Mouse (Mus musculus) heart, embryonic 15.5 days (tissue): Measurements from ENCODE around the gene Cyp17a1. TPM values are rescaled to one million over a fixed set of nuclear protein-coding genes. Genes with fewer than 3 reads are reported as not detected.

Source experiments
- ATAC-seq: fragments of 200-750 bp; cut with Nextera tagmentation; replicated peaks from 2 replicates; pipeline ENCODE4 v1.8.0; 2017; ENCODE audit warnings: low read depth, moderate TSS enrichment; ENCODE audit not compliant: insufficient number of reproducible peaks, insufficient read depth, low FRiP score
- H3K27ac ChIP-seq: fragments of 300-500 bp; sonication (generic); 2 replicates; pipeline ENCODE4 v1.5.1; 2015; ENCODE audit warnings: mild to moderate bottlenecking, inconsistent platforms
- H3K27me3 ChIP-seq: fragments of 300-500 bp; sonication (generic); 2 replicates; pipeline ENCODE4 v1.6.1; 2015; ENCODE audit warnings: inconsistent platforms
- H3K36me3 ChIP-seq: fragments of 300-500 bp; sonication (generic); 2 replicates; pipeline ENCODE4 v1.6.1; 2015; ENCODE audit warnings: mild to moderate bottlenecking, inconsistent platforms
- H3K4me1 ChIP-seq: fragments of 300-500 bp; sonication (generic); replicated peaks from 2 replicates; pipeline ENCODE4 v1.6.1; 2015; ENCODE audit warnings: inconsistent platforms
- H3K4me2 ChIP-seq: fragments of 300-500 bp; sonication (generic); 2 replicates; pipeline ENCODE4 v1.6.1; 2015; ENCODE audit warnings: inconsistent platforms, mild to moderate bottlenecking, moderate library complexity
- H3K4me3 ChIP-seq: fragments of 300-500 bp; sonication (generic); 2 replicates; pipeline ENCODE4 v1.5.1; 2015; ENCODE audit warnings: mild to moderate bottlenecking, inconsistent platforms
- H3K9ac ChIP-seq: fragments of 300-500 bp; sonication (generic); 2 replicates; pipeline ENCODE4 v1.6.1; 2015; ENCODE audit warnings: mild to moderate bottlenecking, inconsistent platforms
- H3K9me3 ChIP-seq: fragments of 300-500 bp; sonication (generic); replicated peaks from 2 replicates; pipeline ENCODE4 v1.6.1; 2016; ENCODE audit warnings: inconsistent platforms
- WGBS: fragments of 180-500 bp; shearing (Covaris S2); methylation state at CpG from one replicate; pipeline ENCODE4 v1.1.7; 2015; ENCODE audit warnings: mixed read lengths; 5-methylcytosine and 5-hydroxymethylcytosine counted together
- polyA plus RNA-seq: library from polyadenylated mRNA; unstranded; fragments of >200 nt; fragmentation: Nextera tagmentation; extraction: Ambion mirVana; gene quantifications from 2 replicates; pipeline ENCODE4 v1.2.1, GENCODE M21; 2015

Gene Cyp17a1
- polyA plus RNA-seq, 1 experiment from 2014 or later: 0.89 TPM

- Histone ChIP-seq H3K9ac (no peak overlapping the region), H3K4me1 (peaks cover 7% of the 10 kb centered on the region; the same call in 1 of the 2 replicates), H3K27me3 (peaks cover 8% of the 10 kb centered on the region; the same call in 1 of the 2 replicates), H3K4me2 (no peak overlapping the region), H3K27ac (no peak overlapping the region), H3K4me3 (no peak overlapping the region), H3K9me3 (no peaks in the 10 kb centered on the region), H3K36me3 (no peaks in the 10 kb centered on the region)
- 78% methylated on average over 10 of the region's 10 CpGs for WGBS
- ATAC-seq: no peak
Measured at GRCm38 (mm10) chr19:46668263-46668662, 4.7 kb downstream of the Cyp17a1 start.

- peaks cover 8% of the 10 kb centered on the region; the same call in 1 of the 2 replicates for H3K27me3 ChIP-seq
- H3K4me2 ChIP-seq: no peak overlapping the region
- H3K27ac ChIP-seq: no peak overlapping the region
- no peaks in the 10 kb centered on the region for H3K36me3 ChIP-seq
- peaks cover 6% of the 10 kb centered on the region for H3K4me1 ChIP-seq
- 56% methylated on average over 11 of the region's 11 CpGs for WGBS
- no peak overlapping the region for H3K4me3 ChIP-seq
- no peak for ATAC-seq
- H3K9ac ChIP-seq: no peak overlapping the region
- H3K9me3 ChIP-seq: no peaks in the 10 kb centered on the region
Measured at GRCm38 (mm10) chr19:46667300-46667699, 5.7 kb downstream of the Cyp17a1 start.

GRCm38 (mm10) chr19:46665474-46665873 is 7.5 kb downstream of the Cyp17a1 start:
- H3K4me2 ChIP-seq: no peak overlapping the region
- no peaks in the 10 kb centered on the region for H3K9me3 ChIP-seq
- H3K27ac ChIP-seq: no peak overlapping the region
- H3K4me1 ChIP-seq: peaks cover 10% of the 10 kb centered on the region
- peaks cover 5% of the 10 kb centered on the region; the same call in 1 of the 2 replicates for H3K27me3 ChIP-seq
- ATAC-seq: no peak
- no peak overlapping the region for H3K9ac ChIP-seq
- 59% methylated on average over 7 of the region's 7 CpGs for WGBS
- H3K36me3 ChIP-seq: no peaks in the 10 kb centered on the region
- H3K4me3 ChIP-seq: no peak overlapping the region

GRCm38 (mm10) chr19:46662784-46663183 is 10.2 kb downstream of the Cyp17a1 start:
- no peak overlapping the region for H3K4me3 ChIP-seq
- H3K4me1 ChIP-seq: peaks cover 10% of the 10 kb centered on the region
- 72% methylated on average over 6 of the region's 6 CpGs for WGBS
- no peak for ATAC-seq
- H3K27me3 ChIP-seq: no peaks in the 10 kb centered on the region
- H3K36me3 ChIP-seq: peaks cover 3% of the 10 kb centered on the region; the same call in 1 of the 2 replicates
- no peak overlapping the region for H3K9ac ChIP-seq
- no peaks in the 10 kb centered on the region for H3K9me3 ChIP-seq
- H3K4me2 ChIP-seq: no peak overlapping the region
- H3K27ac ChIP-seq: no peak overlapping the region

- H3K4me2 ChIP-seq: no peak overlapping the region
- H3K27me3 ChIP-seq: no peaks in the 10 kb centered on the region
- no peak overlapping the region for H3K27ac ChIP-seq
- H3K36me3 ChIP-seq: peaks cover 8% of the 10 kb centered on the region
- H3K4me3 ChIP-seq: no peak overlapping the region
- no peak overlapping the region for H3K9ac ChIP-seq
- no peak for ATAC-seq
- no peaks in the 10 kb centered on the region for H3K9me3 ChIP-seq
- 72% methylated on average over 8 of the region's 8 CpGs for WGBS
- H3K4me1 ChIP-seq: peaks cover 10% of the 10 kb centered on the region
Measured at GRCm38 (mm10) chr19:46662214-46662613, 10.8 kb downstream of the Cyp17a1 start.

GRCm38 (mm10) chr19:46661511-46661910 is 11.5 kb downstream of the Cyp17a1 start:
- no peak overlapping the region for H3K9ac ChIP-seq
- 51% methylated on average over 4 of the region's 4 CpGs for WGBS
- no peak overlapping the region for H3K4me2 ChIP-seq
- peaks cover 14% of the 10 kb centered on the region for H3K36me3 ChIP-seq
- H3K4me3 ChIP-seq: no peak overlapping the region
- no peak for ATAC-seq
- no peaks in the 10 kb centered on the region for H3K27me3 ChIP-seq
- no peaks in the 10 kb centered on the region for H3K9me3 ChIP-seq
- H3K27ac ChIP-seq: no peak overlapping the region
- H3K4me1 ChIP-seq: peaks cover 15% of the 10 kb centered on the region

- 48% methylated on average over 9 of the region's 9 CpGs for WGBS
- ATAC-seq: no peak
Measured at GRCm38 (mm10) chr19:46658851-46659250, 14.1 kb downstream of the Cyp17a1 start.

GRCm38 (mm10) chr19:46658348-46658747 is 14.6 kb downstream of the Cyp17a1 start:
- Histone ChIP-seq H3K9me3 (no peaks in the 10 kb centered on the region), H3K27ac (no peak overlapping the region), H3K36me3 (peaks cover 44% of the 10 kb centered on the region), H3K9ac (no peak overlapping the region), H3K4me1 (peaks cover 19% of the 10 kb centered on the region), H3K4me3 (no peak overlapping the region), H3K27me3 (no peaks in the 10 kb centered on the region), H3K4me2 (no peak overlapping the region)
- no peak for ATAC-seq
- 96% methylated on average over 7 of the region's 7 CpGs for WGBS

More at GRCm38 (mm10) chr19:46658851-46659250, 14.1 kb downstream of the Cyp17a1 start:
- H3K27ac ChIP-seq: no peak overlapping the region
- H3K27me3 ChIP-seq: no peaks in the 10 kb centered on the region
- H3K9ac ChIP-seq: no peak overlapping the region
- no peak overlapping the region for H3K4me3 ChIP-seq
- H3K9me3 ChIP-seq: no peaks in the 10 kb centered on the region
- no peak overlapping the region for H3K4me2 ChIP-seq
- peaks cover 18% of the 10 kb centered on the region for H3K4me1 ChIP-seq
- H3K36me3 ChIP-seq: peaks cover 39% of the 10 kb centered on the region

GRCm38 (mm10) chr19:46657339-46658020 is 15.5 kb downstream of the Cyp17a1 start:
- Histone ChIP-seq H3K9ac (no peak overlapping the region), H3K4me2 (no peak overlapping the region), H3K4me3 (no peak overlapping the region), H3K9me3 (no peaks in the 10 kb centered on the region), H3K36me3 (peaks cover 51% of the 10 kb centered on the region), H3K27ac (no peak overlapping the region), H3K27me3 (no peaks in the 10 kb centered on the region), H3K4me1 (peaks cover 22% of the 10 kb centered on the region)
- 90% methylated on average over 3 of the region's 3 CpGs for WGBS
- no peak for ATAC-seq

- H3K4me2 ChIP-seq: no peak overlapping the region
- H3K27me3 ChIP-seq: no peaks in the 10 kb centered on the region
- no peak overlapping the region for H3K9ac ChIP-seq
- no peaks in the 10 kb centered on the region for H3K9me3 ChIP-seq
- no peak for ATAC-seq
- peaks cover 15% of the 10 kb centered on the region for H3K4me1 ChIP-seq
- H3K4me3 ChIP-seq: no peak overlapping the region
- WGBS: 85% methylated on average over 21 of the region's 21 CpGs
- peaks cover 59% of the 10 kb centered on the region for H3K36me3 ChIP-seq
- peak overlapping the region; percentile 38; the same call in 1 of the 2 replicates for H3K27ac ChIP-seq
Measured at GRCm38 (mm10) chr19:46656151-46656840, 16.7 kb downstream of the Cyp17a1 start.

GRCm38 (mm10) chr19:46655626-46656025 is 17.3 kb downstream of the Cyp17a1 start:
- no peak for ATAC-seq
- Histone ChIP-seq H3K4me3 (no peak overlapping the region), H3K27me3 (no peaks in the 10 kb centered on the region), H3K9ac (no peak overlapping the region), H3K4me2 (no peak overlapping the region), H3K27ac (no peak overlapping the region), H3K36me3 (peaks cover 59% of the 10 kb centered on the region), H3K4me1 (peaks cover 14% of the 10 kb centered on the region), H3K9me3 (no peaks in the 10 kb centered on the region)
- WGBS: 84% methylated on average over 10 of the region's 10 CpGs
